In the genomic region with DNA sequence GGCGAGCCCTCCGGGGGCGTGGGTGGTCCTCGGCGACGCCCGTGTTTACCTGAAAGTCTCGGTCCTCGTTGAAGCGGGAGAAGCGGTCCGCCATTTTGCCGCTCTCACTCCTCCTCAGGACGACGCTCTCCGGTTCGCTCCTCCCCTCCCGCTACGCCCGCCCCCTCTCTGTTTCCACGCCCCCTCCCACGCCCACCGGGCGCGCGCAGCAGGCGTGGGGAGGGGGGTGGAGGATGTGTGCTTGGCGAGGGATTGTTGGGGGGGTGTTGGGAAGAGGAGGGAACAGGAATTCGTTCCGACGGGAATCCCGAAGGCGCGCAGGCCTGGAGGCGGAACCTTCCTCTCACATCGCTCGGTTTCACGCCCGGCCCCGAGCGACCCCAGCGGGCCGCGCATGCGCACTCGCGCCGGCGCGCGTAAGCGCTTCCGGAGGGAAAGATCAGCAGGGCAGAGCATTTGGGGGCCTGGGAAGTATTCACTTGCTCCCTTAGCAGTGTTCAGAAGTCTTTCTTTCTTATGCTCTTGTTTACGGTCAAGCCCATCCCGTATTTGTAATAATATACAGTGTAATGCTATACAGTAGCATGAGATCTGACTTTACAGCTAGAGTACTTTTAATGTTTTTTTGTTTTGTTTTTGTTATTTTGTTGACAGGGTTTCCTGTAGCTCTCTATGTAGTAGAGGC, we compare ENCODE assay signal across 8 mouse cellular contexts. TPM values are rescaled to one million over a fixed set of nuclear protein-coding genes. Genes with fewer than 3 reads are reported as not detected.
A peak's percentile ranks its signal among the peaks of the same experiment; 100 is the strongest.
DNase-seq lines count a peak whose midpoint lies in the region; ATAC-seq and TF ChIP-seq lines count a peak whose summit lies in the region.

Gene Gpatch8, minus strand, starts transcription at position 362 of the 685 bp plus-strand sequence.

- H3K4me3 ChIP-seq in heart, embryonic 12.5 days: peak within 1 kb of the TSS; percentile 87
- peak within 1 kb of the TSS; percentile 78 for H3K4me3 ChIP-seq in kidney, postnatal 0 days (replicated peaks; ENCODE audit: low read depth, low read length)
- H3K4me3 ChIP-seq in liver, embryonic 11.5 days (ENCODE audit: low read depth, low read length): peak within 1 kb of the TSS; percentile 99
- H3K4me3 ChIP-seq in stomach, embryonic 14.5 days (ENCODE audit: low read depth, low read length): peak within 1 kb of the TSS; percentile 100

- WGBS in heart, embryonic 12.5 days: 0% methylated on average over 46 of the region's 55 CpGs
- WGBS in kidney, postnatal 0 days: under 1% methylated on average over 36 of the region's 55 CpGs
- under 1% methylated on average over 47 of the region's 55 CpGs for whole genome bisulfite sequencing in liver, embryonic 11.5 days
- 0% methylated on average over 44 of the region's 55 CpGs for WGBS in stomach, embryonic 14.5 days

- peak; percentile 93 for DNase-seq in CD4-positive helper T cell, adult 2 months (ENCODE audit: low read depth, low spot score)
- DNase-seq in brain, embryonic 18.5 days (ENCODE audit: low read depth, low spot score): peak; percentile 97
- peak; percentile 98 for DNase-seq in kidney, postnatal 0 days (ENCODE audit: low spot score)
- peak; percentile 94 for DNase-seq in liver, embryonic 11.5 days (ENCODE audit: low spot score)
- DNase-seq in naive thymus-derived CD4-positive, alpha-beta T cell, adult 2 months (ENCODE audit: low read depth): peak; percentile 95

- no peaks in the 10 kb centered on the region for H3K9me3 ChIP-seq in heart, embryonic 12.5 days (replicated peaks)
- H3K9me3 ChIP-seq in kidney, postnatal 0 days (replicated peaks; ENCODE audit: low read length): no peaks in the 10 kb centered on the region
- H3K9me3 ChIP-seq in liver, embryonic 11.5 days (ENCODE audit: control insufficient read depth, low read length): no peaks in the 10 kb centered on the region
- H3K9me3 ChIP-seq in stomach, embryonic 14.5 days (ENCODE audit: control insufficient read depth, low read depth, low read length): no peaks in the 10 kb centered on the region

- peak within 1 kb of the TSS; percentile 98 for H3K9ac ChIP-seq in heart, embryonic 12.5 days
- H3K9ac ChIP-seq in kidney, postnatal 0 days (ENCODE audit: low read depth, low read length): peak within 1 kb of the TSS; percentile 78
- H3K9ac ChIP-seq in liver, embryonic 11.5 days (ENCODE audit: low read depth, low read length): peak within 1 kb of the TSS; percentile 99
- peak within 1 kb of the TSS; percentile 98 for H3K9ac ChIP-seq in stomach, embryonic 14.5 days (replicated peaks; ENCODE audit: low read depth, low read length)

- ATAC-seq in erythroid progenitor cell, adult 5-6 weeks (replicated peaks; ENCODE audit: low FRiP score, poor library complexity, severe bottlenecking): peak; percentile 96
- ATAC-seq in heart, embryonic 12.5 days (ENCODE audit: insufficient number of reproducible peaks, low FRiP score): peak; percentile 97
- ATAC-seq in kidney, postnatal 0 days (replicated peaks; ENCODE audit: low FRiP score, low read depth): peak; percentile 98
- ATAC-seq in liver, embryonic 11.5 days (replicated peaks; ENCODE audit: low FRiP score): peak; percentile 92
- peak; percentile 99 for ATAC-seq in stomach, embryonic 14.5 days (ENCODE audit: insufficient number of reproducible peaks, insufficient read depth, low FRiP score, low read depth)

- peaks cover 14% of the 10 kb centered on the region for H3K4me1 ChIP-seq in heart, embryonic 12.5 days (replicated peaks)
- H3K4me1 ChIP-seq in kidney, postnatal 0 days (replicated peaks; ENCODE audit: insufficient read depth, low read length): 0 out of 2 replicates have a peak, but pooled peaks cover 8% of the 10 kb centered on the region
- H3K4me1 ChIP-seq in liver, embryonic 11.5 days (replicated peaks; ENCODE audit: control insufficient read depth, insufficient read depth, low read length): peaks cover 16% of the 10 kb centered on the region
- peaks cover 13% of the 10 kb centered on the region for H3K4me1 ChIP-seq in stomach, embryonic 14.5 days (ENCODE audit: control insufficient read depth, insufficient read depth, low read length)

- TF ChIP-seq CTCF in kidney, postnatal 0 days (IDR thresholded peaks at IDR 0.05; ENCODE audit: low read depth): peak; percentile 29; the same call in 1 of the 2 replicates

- peak within 1 kb of the TSS; percentile 91 for H3K27ac ChIP-seq in heart, embryonic 12.5 days (ENCODE audit: poor library complexity, severe bottlenecking)
- H3K27ac ChIP-seq in kidney, postnatal 0 days: peak within 1 kb of the TSS; percentile 92
- H3K27ac ChIP-seq in liver, embryonic 11.5 days (ENCODE audit: low read depth, low read length): peak within 1 kb of the TSS; percentile 88
- peak within 1 kb of the TSS; percentile 94 for H3K27ac ChIP-seq in stomach, embryonic 14.5 days (ENCODE audit: low read length)

- no peaks in the 10 kb centered on the region for H3K27me3 ChIP-seq in heart, embryonic 12.5 days (replicated peaks)
- no peaks in the 10 kb centered on the region for H3K27me3 ChIP-seq in kidney, postnatal 0 days (ENCODE audit: insufficient read depth, low read length)
- no peaks in the 10 kb centered on the region for H3K27me3 ChIP-seq in liver, embryonic 11.5 days (replicated peaks; ENCODE audit: control insufficient read depth, insufficient read depth, low read length)
- no peaks in the 10 kb centered on the region for H3K27me3 ChIP-seq in stomach, embryonic 14.5 days (ENCODE audit: control insufficient read depth, insufficient read depth, low read length)

- H3K36me3 ChIP-seq in heart, embryonic 12.5 days: no peaks in the 10 kb centered on the region
- no peaks in the 10 kb centered on the region for H3K36me3 ChIP-seq in kidney, postnatal 0 days (ENCODE audit: insufficient read depth, low read length)
- no peaks in the 10 kb centered on the region; the same call in 1 of the 2 replicates for H3K36me3 ChIP-seq in liver, embryonic 11.5 days (ENCODE audit: control insufficient read depth, insufficient read depth, low read length)
- no peaks in the 10 kb centered on the region for H3K36me3 ChIP-seq in stomach, embryonic 14.5 days (ENCODE audit: control insufficient read depth, insufficient read depth, low read length)

- peak within 1 kb of the TSS; percentile 89 for H3K4me2 ChIP-seq in heart, embryonic 12.5 days
- peak within 1 kb of the TSS; percentile 67 for H3K4me2 ChIP-seq in kidney, postnatal 0 days (ENCODE audit: low read length)
- peak within 1 kb of the TSS; percentile 69 for H3K4me2 ChIP-seq in liver, embryonic 11.5 days
- peak within 1 kb of the TSS; percentile 54 for H3K4me2 ChIP-seq in stomach, embryonic 14.5 days (replicated peaks; ENCODE audit: low read depth, low read length)

RNA-seq across cellular contexts. Expression of gene Gpatch8, which starts in this region (rescaled TPM):
- 50.5 and 65.4 TPM in 2 replicates for total RNA-seq in erythroid progenitor cell, adult 5-6 weeks (2015; ENCODE audit: low replicate concordance)
- 57.3 and 90.6 TPM in 2 replicates for total RNA-seq in erythroid progenitor cell, adult 5-6 weeks (2017; ENCODE audit: low replicate concordance)
- polyA plus RNA-seq in heart, embryonic 12.5 days (2016; fragmentation: Nextera tagmentation; extraction: Ambion mirVana): 38.9 and 42.7 TPM in 2 replicates
- 25.1 and 29.6 TPM in 2 replicates for polyA plus RNA-seq in kidney, postnatal 0 days (2015; fragmentation: Nextera tagmentation; extraction: Ambion mirVana)
- 30.0 and 35.4 TPM in 2 replicates for polyA plus RNA-seq in liver, embryonic 11.5 days (2014; fragmentation: Nextera tagmentation; extraction: Ambion mirVana)
- 55.4 and 64.7 TPM in 2 replicates for polyA plus RNA-seq in stomach, embryonic 14.5 days (2014; fragmentation: Nextera tagmentation; extraction: Ambion mirVana)

Comparison
In these comparisons a context has a peak if more than half of its experiments do, and no peak if none do; other contexts are left out.
1. Peak in every context shown above with its lines: DNase-seq, ATAC-seq, H3K4me3 ChIP-seq and H3K27ac ChIP-seq.